Mouse (Mus musculus) olfactory bulb, adult 2 months (tissue): ENCODE data around the gene Mapk6.

Source experiments
- CTCF ChIP-seq: fragments of 200-500 bp; IDR thresholded peaks from 2 replicates; pipeline ENCODE4 v1.5.1; 2012; ENCODE audit warnings: low read depth, mild to moderate bottlenecking, low read length, moderate library complexity; ENCODE audit not compliant: insufficient read depth
- POLR2A ChIP-seq: fragments of 200-500 bp; IDR thresholded peaks from 2 replicates; pipeline ENCODE4 v1.6.1; 2012; ENCODE audit warnings: mild to moderate bottlenecking, low read depth, low read length, moderate library complexity; ENCODE audit not compliant: insufficient read depth

DNA sequence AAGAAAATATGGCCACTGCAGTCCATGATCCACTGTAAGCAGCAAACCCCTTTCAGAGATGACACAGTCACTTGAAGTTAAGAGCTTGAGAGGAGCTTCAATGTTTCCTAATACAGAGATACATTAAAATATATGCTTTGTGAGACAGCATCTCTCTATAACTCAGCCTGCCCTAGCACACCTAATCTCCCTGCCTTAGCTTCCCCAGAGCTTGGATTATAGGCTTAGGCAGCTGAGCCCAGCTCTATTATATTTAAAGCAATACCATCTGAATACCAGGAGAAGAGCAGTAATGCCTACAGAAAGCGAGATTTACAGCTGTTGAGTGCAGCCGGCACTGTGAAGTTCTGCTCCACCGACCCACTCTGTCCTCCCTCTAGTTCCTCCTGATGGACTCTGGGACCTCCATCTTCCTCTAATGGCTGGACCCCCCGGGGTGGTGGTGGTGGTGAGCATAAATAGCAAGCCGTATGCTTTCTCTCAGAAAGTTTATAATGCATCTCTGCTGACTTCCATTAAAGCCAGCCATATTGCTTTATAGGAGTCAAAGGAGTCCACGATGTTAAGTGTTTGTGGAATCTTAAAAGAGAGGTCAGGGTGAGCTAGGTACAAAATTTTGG lies 1.2 kb upstream of the Mapk6 start:
- TF ChIP-seq POLR2A (no peak), CTCF (no peak)
